Mouse (Mus musculus) neutrophil, adult 83 days (primary cell): ENCODE data around the gene Cdca5. TPM values are rescaled to one million over a fixed set of nuclear protein-coding genes. Genes with fewer than 3 reads are reported as not detected.

Source experiments
- total RNA-seq, 2 experiments: library from RNA; stranded (reverse); gene quantifications; one replicate each; pipeline ENCODE4 v1.2.4; 2023

Gene Cdca5
- total RNA-seq, 2 experiments from 2014 or later = 31.2 to 31.6 TPM

Other genes starting within 250 kb of the Cdca5 start
- 10 to 100 TPM; 59.9 to 62.7 TPM for gene Frmd8, start 209.7 kb upstream of the Cdca5 start, total RNA-seq
- gene Slc25a45, start 207.2 kb upstream of the Cdca5 start, total RNA-seq = 10 to 100 TPM; 48.2 to 55.2 TPM
- gene Tigd3, start 190.8 kb upstream of the Cdca5 start, total RNA-seq = 1 to 10 TPM; 2.4 to 3.3 TPM
- gene Dpf2, start 172.0 kb upstream of the Cdca5 start, total RNA-seq = 100 to 1,000 TPM; 106 to 111 TPM
- 1 to 10 TPM; 3.2 to 4.7 TPM for gene Cdc42ep2, start 160.2 kb upstream of the Cdca5 start, total RNA-seq
- 10 to 100 TPM; 38.1 to 39.3 TPM for gene Pola2, start 120.8 kb upstream of the Cdca5 start, total RNA-seq
- gene Slc22a20, start 98.8 kb upstream of the Cdca5 start, total RNA-seq = 1 to 10 TPM; 1.9 to 2.3 TPM
- gene Capn1, start 69.1 kb upstream of the Cdca5 start, total RNA-seq = 100 to 1,000 TPM; 242 to 264 TPM
- gene Syvn1, start 38.4 kb upstream of the Cdca5 start, total RNA-seq = 10 to 100 TPM; 40.0 to 42.7 TPM
- 10 to 100 TPM; 15.5 to 17.7 TPM for gene Mrpl49, start 27.2 kb upstream of the Cdca5 start, total RNA-seq
- gene Fau, start 27.1 kb upstream of the Cdca5 start, total RNA-seq = 1,000 to 10,000 TPM; 1,500 to 1,520 TPM
- gene Znhit2, start 23.8 kb upstream of the Cdca5 start, total RNA-seq = 10 to 100 TPM; 11.3 to 13.7 TPM
- 10 to 100 TPM in 1 of 2 experiments, 1 to 10 TPM in 1; 9.7 to 10.8 TPM for gene Tm7sf2, start 16.6 kb upstream of the Cdca5 start, total RNA-seq
- 10 to 100 TPM; 71.2 to 76.9 TPM for gene Vps51, start 7.8 kb upstream of the Cdca5 start, total RNA-seq
- not detected for gene Tmem262, start 5.0 kb upstream of the Cdca5 start, total RNA-seq
- not detected for gene Gm28374, start 2.7 kb upstream of the Cdca5 start, total RNA-seq
- gene Zfpl1, start within 50 bp of the Cdca5 start, total RNA-seq = 10 to 100 TPM; 23.8 to 26.0 TPM
- gene AC131692.1, start 9.4 kb downstream of the Cdca5 start, total RNA-seq = 1 to 10 TPM; 1.2 to 2.0 TPM
- gene Naaladl1, start 20.8 kb downstream of the Cdca5 start, total RNA-seq = 1 to 10 TPM in 1 of 2 experiments, under 1 TPM in 1; 0.46 to 1.7 TPM
- gene Sac3d1, start 33.7 kb downstream of the Cdca5 start, total RNA-seq = 1 to 10 TPM; 6.6 to 7.2 TPM
- 10 to 100 TPM; 11.3 to 14.2 TPM for gene Snx15, start 43.3 kb downstream of the Cdca5 start, total RNA-seq
- gene Batf2, start 56.0 kb downstream of the Cdca5 start, total RNA-seq = 1 to 10 TPM in 1 of 2 experiments, under 1 TPM in 1; 0.94 to 1.3 TPM
- 10 to 100 TPM; 12.9 to 17.1 TPM for gene Arl2, start 56.6 kb downstream of the Cdca5 start, total RNA-seq
- gene Majin, start 99.4 kb downstream of the Cdca5 start, total RNA-seq = not detected
- not detected for gene Gpha2, start 141.4 kb downstream of the Cdca5 start, total RNA-seq
- 10 to 100 TPM; 18.7 to 20.3 TPM for gene Ppp2r5b, start 150.9 kb downstream of the Cdca5 start, total RNA-seq
- gene Atg2a, start 156.7 kb downstream of the Cdca5 start, total RNA-seq = 100 to 1,000 TPM in 1 of 2 experiments, 10 to 100 TPM in 1; 88.4 to 104 TPM
- 100 to 1,000 TPM; 198 to 207 TPM for gene Ehd1, start 191.7 kb downstream of the Cdca5 start, total RNA-seq
- 10 to 100 TPM in 1 of 2 experiments, 1 to 10 TPM in 1; 7.5 to 11.7 TPM for gene Cdc42bpg, start 221.5 kb downstream of the Cdca5 start, total RNA-seq
- 10 to 100 TPM; 21.9 to 22.6 TPM for gene Men1, start 250.0 kb downstream of the Cdca5 start, total RNA-seq